Mouse (Mus musculus): Measurements from ENCODE around the gene Ube2s. TPM values are rescaled to one million over a fixed set of nuclear protein-coding genes. Genes with fewer than 3 reads are reported as not detected.
A peak's percentile ranks its signal among the peaks of the same experiment; 100 is the strongest.

Gene Ube2s
- polyA plus RNA-seq, 1 experiment from 2014 or later, result 422 TPM

- no peaks in the 10 kb centered on the region for H3K36me3 ChIP-seq (ENCODE audit: control insufficient read depth, insufficient read depth, low read length)
- no peak overlapping the region; the same call in 1 of the 2 replicates for H3K4me2 ChIP-seq (ENCODE audit: low read depth)
- ATAC-seq (ENCODE audit: insufficient read depth, low FRiP score, low TSS enrichment), result peak; percentile 5; the same call in 1 of the 2 replicates
- H3K27me3 ChIP-seq (ENCODE audit: control insufficient read depth, insufficient read depth, low read length), result peaks cover 42% of the 10 kb centered on the region
- H3K9ac ChIP-seq (ENCODE audit: low read length), result no peak overlapping the region; the same call in 1 of the 2 replicates
- H3K9me3 ChIP-seq (ENCODE audit: control insufficient read depth, low read length), result no peaks in the 10 kb centered on the region
- H3K27ac ChIP-seq (ENCODE audit: low read depth, low read length), result no peak overlapping the region
- H3K4me1 ChIP-seq (ENCODE audit: control insufficient read depth, insufficient read depth, low read length), result no peaks in the 10 kb centered on the region
- H3K4me3 ChIP-seq (ENCODE audit: low read depth, low read length), result no peak overlapping the region
- WGBS, result 8% methylated on average over 18 of the region's 20 CpGs
- no peak for DNase-seq (ENCODE audit: low spot score)
Measured at GRCm38 (mm10) chr7:4777851-4778637, 34.3 kb downstream of the Ube2s start.

GRCm38 (mm10) chr7:4776861-4777830 is 35.2 kb downstream of the Ube2s start:
- Histone ChIP-seq H3K9ac (ENCODE audit: low read length) (peak overlapping the region; percentile 42), H3K9me3 (ENCODE audit: control insufficient read depth, low read length) (no peaks in the 10 kb centered on the region), H3K27me3 (ENCODE audit: control insufficient read depth, insufficient read depth, low read length) (peaks cover 42% of the 10 kb centered on the region), H3K4me1 (ENCODE audit: control insufficient read depth, insufficient read depth, low read length) (no peaks in the 10 kb centered on the region), H3K27ac (ENCODE audit: low read depth, low read length) (no peak overlapping the region), H3K4me2 (ENCODE audit: low read depth) (peak overlapping the region; percentile 46), H3K36me3 (ENCODE audit: control insufficient read depth, insufficient read depth, low read length) (no peaks in the 10 kb centered on the region), H3K4me3 (ENCODE audit: low read depth, low read length) (peak overlapping the region; percentile 20)
- peak; percentile 85 for ATAC-seq (ENCODE audit: insufficient read depth, low FRiP score, low TSS enrichment)
- WGBS, result 3% methylated on average over 36 of the region's 56 CpGs
- DNase-seq (ENCODE audit: low spot score), result peak; percentile 83

GRCm38 (mm10) chr7:4776131-4776530 is 36.3 kb downstream of the Ube2s start:
- H3K4me2 ChIP-seq (ENCODE audit: low read depth), result no peak overlapping the region
- 44% methylated on average over 10 of the region's 10 CpGs for WGBS
- no peak overlapping the region for H3K27ac ChIP-seq (ENCODE audit: low read depth, low read length)
- no peak overlapping the region for H3K4me3 ChIP-seq (ENCODE audit: low read depth, low read length)
- H3K27me3 ChIP-seq (ENCODE audit: control insufficient read depth, insufficient read depth, low read length), result peaks cover 42% of the 10 kb centered on the region
- no peaks in the 10 kb centered on the region for H3K9me3 ChIP-seq (ENCODE audit: control insufficient read depth, low read length)
- no peaks in the 10 kb centered on the region for H3K36me3 ChIP-seq (ENCODE audit: control insufficient read depth, insufficient read depth, low read length)
- DNase-seq (ENCODE audit: low spot score) (no peak), ATAC-seq (ENCODE audit: insufficient read depth, low FRiP score, low TSS enrichment) (no peak)
- H3K4me1 ChIP-seq (ENCODE audit: control insufficient read depth, insufficient read depth, low read length), result no peaks in the 10 kb centered on the region
- H3K9ac ChIP-seq (ENCODE audit: low read length), result no peak overlapping the region

- Histone ChIP-seq H3K27me3 (ENCODE audit: control insufficient read depth, insufficient read depth, low read length) (peaks cover 10% of the 10 kb centered on the region), H3K36me3 (ENCODE audit: control insufficient read depth, insufficient read depth, low read length) (no peaks in the 10 kb centered on the region), H3K9ac (ENCODE audit: low read length) (no peak within 1 kb of the TSS), H3K9me3 (ENCODE audit: control insufficient read depth, low read length) (no peaks in the 10 kb centered on the region), H3K4me2 (ENCODE audit: low read depth) (no peak within 1 kb of the TSS), H3K4me1 (ENCODE audit: control insufficient read depth, insufficient read depth, low read length) (no peaks in the 10 kb centered on the region), H3K27ac (ENCODE audit: low read depth, low read length) (no peak within 1 kb of the TSS), H3K4me3 (ENCODE audit: low read depth, low read length) (no peak within 1 kb of the TSS)
- 79% methylated on average over 3 of the region's 5 CpGs for WGBS
- ATAC-seq (ENCODE audit: insufficient read depth, low FRiP score, low TSS enrichment) (no peak), DNase-seq (ENCODE audit: low spot score) (no peak)
Measured at GRCm38 (mm10) chr7:4771202-4771601, 41.2 kb downstream of the Ube2s start, which contains the start of gene Fam71e2. Fam71e2 (minus strand) TSS chr7:4771302.

DNA sequence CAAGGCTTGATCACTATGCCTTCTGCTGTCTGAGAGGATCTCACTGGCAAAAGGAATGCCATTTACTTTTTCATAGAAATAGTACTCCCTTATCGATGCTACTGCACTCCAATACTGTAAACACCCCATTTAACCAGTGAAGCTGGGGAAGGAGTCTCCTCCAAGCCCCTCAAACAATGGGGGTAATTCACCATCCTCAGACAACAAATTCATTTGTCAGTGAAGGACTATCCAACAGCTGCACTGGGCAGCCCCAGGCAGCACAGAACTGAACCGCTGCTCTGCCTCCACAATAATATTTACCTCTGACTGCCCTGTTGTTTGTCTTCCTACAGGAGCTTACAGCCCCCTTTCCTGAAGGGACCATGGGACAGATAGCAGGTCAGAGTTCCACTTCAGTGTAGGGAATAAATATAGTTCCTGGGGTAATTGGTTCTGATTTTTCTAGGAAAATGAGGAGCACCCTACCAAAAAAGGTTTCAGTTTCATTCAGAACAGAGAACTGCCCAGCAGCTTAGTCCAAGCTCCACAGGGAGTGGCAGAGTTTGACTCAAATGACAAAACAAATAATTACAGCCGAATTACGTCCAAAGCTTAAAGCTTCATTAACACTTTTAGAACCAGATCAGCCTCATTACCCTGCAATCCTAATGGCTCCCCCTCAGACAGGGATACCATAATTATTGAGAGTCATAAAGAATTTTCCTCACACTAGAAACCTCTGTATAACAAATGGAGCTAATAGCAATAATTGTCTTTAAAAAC is 47.3 kb downstream of the Ube2s start:
- ATAC-seq (ENCODE audit: insufficient read depth, low FRiP score, low TSS enrichment) (no peak), DNase-seq (ENCODE audit: low spot score) (no peak)
- no peak overlapping the region for H3K4me2 ChIP-seq (ENCODE audit: low read depth)
- no peaks in the 10 kb centered on the region for H3K9me3 ChIP-seq (ENCODE audit: control insufficient read depth, low read length)
- H3K27ac ChIP-seq (ENCODE audit: low read depth, low read length), result no peak overlapping the region
- H3K27me3 ChIP-seq (ENCODE audit: control insufficient read depth, insufficient read depth, low read length), result no peaks in the 10 kb centered on the region
- 0 out of 2 replicates have a peak, but pooled peaks cover 3% of the 10 kb centered on the region for H3K4me1 ChIP-seq (ENCODE audit: control insufficient read depth, insufficient read depth, low read length)
- no peak overlapping the region for H3K4me3 ChIP-seq (ENCODE audit: low read depth, low read length)
- H3K9ac ChIP-seq (ENCODE audit: low read length), result no peak overlapping the region
- 13% methylated on average over 4 of the region's 4 CpGs for WGBS
- no peaks in the 10 kb centered on the region for H3K36me3 ChIP-seq (ENCODE audit: control insufficient read depth, insufficient read depth, low read length)

- ATAC-seq (ENCODE audit: insufficient read depth, low FRiP score, low TSS enrichment), result no peak
- no peaks in the 10 kb centered on the region for H3K36me3 ChIP-seq (ENCODE audit: control insufficient read depth, insufficient read depth, low read length)
- H3K4me2 ChIP-seq (ENCODE audit: low read depth), result no peak overlapping the region
- H3K9ac ChIP-seq (ENCODE audit: low read length), result no peak overlapping the region
- no peak overlapping the region for H3K27ac ChIP-seq (ENCODE audit: low read depth, low read length)
- no peaks in the 10 kb centered on the region for H3K27me3 ChIP-seq (ENCODE audit: control insufficient read depth, insufficient read depth, low read length)
- WGBS, result 63% methylated on average over 1 of the region's 1 CpGs
- no peaks in the 10 kb centered on the region for H3K4me1 ChIP-seq (ENCODE audit: control insufficient read depth, insufficient read depth, low read length)
- no peaks in the 10 kb centered on the region for H3K9me3 ChIP-seq (ENCODE audit: control insufficient read depth, low read length)
- H3K4me3 ChIP-seq (ENCODE audit: low read depth, low read length), result no peak overlapping the region
- DNase-seq (ENCODE audit: low spot score), result no peak
Measured at GRCm38 (mm10) chr7:4759670-4760069, 52.7 kb downstream of the Ube2s start.

- H3K27ac ChIP-seq (ENCODE audit: low read depth, low read length), result no peak within 1 kb of the TSS
- no peaks in the 10 kb centered on the region for H3K9me3 ChIP-seq (ENCODE audit: control insufficient read depth, low read length)
- DNase-seq (ENCODE audit: low spot score) (peak; percentile 89), ATAC-seq (ENCODE audit: insufficient read depth, low FRiP score, low TSS enrichment) (peak; percentile 95)
- WGBS, result 2% methylated on average over 24 of the region's 24 CpGs
- H3K36me3 ChIP-seq (ENCODE audit: control insufficient read depth, insufficient read depth, low read length), result no peaks in the 10 kb centered on the region; the same call in 1 of the 2 replicates
- peak within 1 kb of the TSS; percentile 31 for H3K4me3 ChIP-seq (ENCODE audit: low read depth, low read length)
- peak within 1 kb of the TSS; percentile 39 for H3K4me2 ChIP-seq (ENCODE audit: low read depth)
- peak within 1 kb of the TSS; percentile 35; the same call in 1 of the 2 replicates for H3K9ac ChIP-seq (ENCODE audit: low read length)
- H3K4me1 ChIP-seq (ENCODE audit: control insufficient read depth, insufficient read depth, low read length), result peaks cover 7% of the 10 kb centered on the region
- H3K27me3 ChIP-seq (ENCODE audit: control insufficient read depth, insufficient read depth, low read length), result no peaks in the 10 kb centered on the region
Measured at GRCm38 (mm10) chr7:4752821-4753570, 59.4 kb downstream of the Ube2s start, which contains the start of gene Cox6b2. Cox6b2 (minus strand) TSS chr7:4753094.

Measured in neural tube, embryonic 11.5 days (tissue).